Comparison of ENCODE assay signal across 10 mouse cellular contexts in the genomic region with DNA sequence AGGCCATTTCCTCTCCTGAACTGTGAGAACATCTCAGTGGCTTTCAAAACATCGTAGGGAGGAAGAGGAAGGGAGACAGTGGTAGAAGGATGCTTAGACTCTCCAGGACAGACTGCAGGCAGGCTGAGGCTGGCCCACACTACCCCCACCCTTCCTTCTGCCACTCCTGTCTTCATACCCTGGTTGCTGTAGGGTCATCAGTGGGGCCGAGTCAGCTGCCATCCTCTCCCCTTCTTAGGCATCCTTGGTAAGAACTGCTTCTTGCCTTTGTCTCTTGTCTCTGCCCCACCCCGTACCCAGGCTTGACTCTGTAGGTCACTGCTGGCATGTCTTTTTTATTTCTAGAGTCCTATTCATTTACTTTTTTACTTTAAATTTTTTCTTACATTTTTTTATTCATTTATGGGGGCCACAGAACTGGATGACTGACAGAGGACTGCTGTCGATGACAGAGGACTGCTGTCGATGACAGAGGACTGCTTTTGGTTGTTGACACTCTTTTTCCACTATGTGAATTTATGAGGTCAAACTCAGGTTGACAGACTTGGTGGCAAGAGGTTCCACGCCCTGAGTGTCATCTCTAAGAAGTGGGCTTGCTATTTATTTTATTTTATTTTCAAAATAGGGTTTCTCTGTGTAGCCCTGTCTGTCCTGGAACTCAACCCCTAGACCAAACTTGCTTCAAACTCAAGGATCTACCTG. TPM values are rescaled to one million over a fixed set of nuclear protein-coding genes. Genes with fewer than 3 reads are reported as not detected.
DNase-seq lines count a peak whose midpoint lies in the region; ATAC-seq and TF ChIP-seq lines count a peak whose summit lies in the region.
"Had no signal": no experiment of that assay in that cellular context is flagged by ENCODE, and none has a peak within 500 bp of the region (broad histone marks: within the 10 kb centered on the region; RNA-seq: fewer than 3 reads in every experiment).

No protein-coding gene starts in this region.

- WGBS in embryonic facial prominence, embryonic 12.5 days: 77% methylated on average over 6 of the region's 6 CpGs
- 81% methylated on average over 6 of the region's 6 CpGs for WGBS in neural tube, embryonic 12.5 days

- DNase-seq in left cerebral cortex, adult 2 months (ENCODE audit: extremely low spot score in 1 of 2, low spot score in 2 of 2): no peak
- no peak for DNase-seq in left cerebral cortex, adult 18-20 months (ENCODE audit: low spot score in 2 of 2)
- peak; percentile 72 for DNase-seq in induced T-regulatory cell, adult 2 months (ENCODE audit: low read depth)
- DNase-seq in gastrocnemius, postnatal 4 days (ENCODE audit: low spot score in 2 of 2): no peak
- DNase-seq in left cerebral cortex, postnatal 25 days (ENCODE audit: low spot score in 2 of 2): no peak
- no peak for DNase-seq in adrenal gland, adult 8-10 months
- DNase-seq: adrenal gland, postnatal 10 days had no signal

- no peaks in the 10 kb centered on the region for H3K36me3 ChIP-seq in embryonic facial prominence, embryonic 12.5 days
- H3K36me3 ChIP-seq in neural tube, embryonic 12.5 days: no peaks in the 10 kb centered on the region
- H3K36me3 ChIP-seq: limb, embryonic 12.5 days had no signal

- TF ChIP-seq CTCF in left cerebral cortex, adult 2 months (IDR thresholded peaks at IDR 0.05): no peak

- 0 out of 2 replicates have a peak overlapping the region, but pooled peaks have one; percentile 99 for H3K4me2 ChIP-seq in embryonic facial prominence, embryonic 12.5 days (replicated peaks)
- peak overlapping the region; percentile 98 for H3K4me2 ChIP-seq in neural tube, embryonic 12.5 days (replicated peaks)

- intact Hi-C loops in left cerebral cortex, adult 2 months (cut with DNase I): no loop called here
- intact Hi-C loops in left cerebral cortex, postnatal 25 days (cut with DNase I): no loop called here

- no peak for ATAC-seq in embryonic facial prominence, embryonic 12.5 days (ENCODE audit: insufficient number of reproducible peaks, insufficient read depth, low FRiP score, low TSS enrichment)
- no peak for ATAC-seq in neural tube, embryonic 12.5 days (ENCODE audit: low FRiP score, low read depth)

- peak overlapping the region; percentile 90 for H3K4me3 ChIP-seq in left cerebral cortex, adult 2 months
- H3K4me3 ChIP-seq in embryonic facial prominence, embryonic 12.5 days: 0 out of 2 replicates have a peak overlapping the region, but pooled peaks have one; percentile 5
- H3K4me3 ChIP-seq in neural tube, embryonic 12.5 days: peak overlapping the region; percentile 9; the same call in 1 of the 2 replicates

- H3K9me3 ChIP-seq in embryonic facial prominence, embryonic 12.5 days: no peaks in the 10 kb centered on the region
- no peaks in the 10 kb centered on the region for H3K9me3 ChIP-seq in neural tube, embryonic 12.5 days
- H3K9me3 ChIP-seq: limb, embryonic 12.5 days had no signal

- H3K4me1 ChIP-seq in embryonic facial prominence, embryonic 12.5 days: peaks cover 20% of the 10 kb centered on the region
- H3K4me1 ChIP-seq in neural tube, embryonic 12.5 days: peaks cover 42% of the 10 kb centered on the region

- no peaks in the 10 kb centered on the region for H3K27me3 ChIP-seq in embryonic facial prominence, embryonic 12.5 days
- H3K27me3 ChIP-seq in neural tube, embryonic 12.5 days (replicated peaks): no peaks in the 10 kb centered on the region
- H3K27me3 ChIP-seq: limb, embryonic 12.5 days had no signal

- peak overlapping the region; percentile 97 for H3K27ac ChIP-seq in left cerebral cortex, adult 2 months
- no peak overlapping the region for H3K27ac ChIP-seq in embryonic facial prominence, embryonic 12.5 days
- H3K27ac ChIP-seq in neural tube, embryonic 12.5 days: no peak overlapping the region
- H3K27ac ChIP-seq: limb, embryonic 12.5 days had no signal

- no peak overlapping the region for H3K9ac ChIP-seq in embryonic facial prominence, embryonic 12.5 days
- H3K9ac ChIP-seq in neural tube, embryonic 12.5 days: peak overlapping the region; percentile 47

RNA-seq across cellular contexts. Expression of gene Slc43a2, which starts 2.0 kb away (rescaled TPM):
- total RNA-seq in left cerebral cortex, adult 2 months (2021): 10 to 100 TPM; 56.7 to 57.0 TPM
- 10 to 100 TPM; 49.9 to 50.9 TPM for total RNA-seq in left cerebral cortex, adult 18-20 months (2021)
- polyA plus RNA-seq in embryonic facial prominence, embryonic 12.5 days (2016; fragmentation: Nextera tagmentation; extraction: Ambion mirVana): 6.3 and 7.4 TPM in 2 replicates
- polyA plus RNA-seq in neural tube, embryonic 12.5 days (2016; fragmentation: Nextera tagmentation; extraction: Ambion mirVana): 14.2 and 17.1 TPM in 2 replicates
- total RNA-seq in gastrocnemius, postnatal 4 days (2021): 10 to 100 TPM; 22.2 to 25.0 TPM
- 10 to 100 TPM; 50.3 to 59.4 TPM for total RNA-seq in left cerebral cortex, postnatal 25 days (2021)
- total RNA-seq in adrenal gland, adult 8-10 months (2022): 10 to 100 TPM; 22.5 to 29.8 (median 23.2) TPM

RNA-seq across cellular contexts. Expression of gene Scarf1, which starts 20.1 kb away (rescaled TPM):
- 1 to 10 TPM; 1.3 to 1.6 TPM for total RNA-seq in left cerebral cortex, adult 2 months (2021)
- total RNA-seq in left cerebral cortex, adult 18-20 months (2021): 1 to 10 TPM; 1.1 to 1.2 TPM
- 6.5 and 7.0 TPM in 2 replicates for polyA plus RNA-seq in embryonic facial prominence, embryonic 12.5 days (2016; fragmentation: Nextera tagmentation; extraction: Ambion mirVana)
- polyA plus RNA-seq in neural tube, embryonic 12.5 days (2016; fragmentation: Nextera tagmentation; extraction: Ambion mirVana): 4.9 and 5.8 TPM in 2 replicates
- 1 to 10 TPM; 7.5 to 9.0 TPM for total RNA-seq in gastrocnemius, postnatal 4 days (2021)
- 1 to 10 TPM; 1.7 to 2.1 TPM for total RNA-seq in left cerebral cortex, postnatal 25 days (2021)
- total RNA-seq in adrenal gland, adult 8-10 months (2022): 1 to 10 TPM; 6.0 to 9.4 (median 7.2) TPM

RNA-seq across cellular contexts. Expression of gene Rilp, which starts 23.6 kb away (rescaled TPM):
- 1 to 10 TPM in 1 of 2 experiments, under 1 TPM in 1; 0.91 to 1.4 TPM for total RNA-seq in left cerebral cortex, adult 2 months (2021)
- 1 to 10 TPM; 1.6 to 1.8 TPM for total RNA-seq in left cerebral cortex, adult 18-20 months (2021)
- polyA plus RNA-seq in embryonic facial prominence, embryonic 12.5 days (2016; fragmentation: Nextera tagmentation; extraction: Ambion mirVana): 0.31 and 0.75 TPM in 2 replicates
- polyA plus RNA-seq in neural tube, embryonic 12.5 days (2016; fragmentation: Nextera tagmentation; extraction: Ambion mirVana): 0.52 and 0.76 TPM in 2 replicates
- total RNA-seq in gastrocnemius, postnatal 4 days (2021): 10 to 100 TPM; 16.4 to 24.5 TPM
- total RNA-seq in left cerebral cortex, postnatal 25 days (2021): 1 to 10 TPM; 2.0 to 2.7 TPM
- 1 to 10 TPM; 3.6 to 8.9 (median 8.0) TPM for total RNA-seq in adrenal gland, adult 8-10 months (2022)

RNA-seq across cellular contexts. Expression of gene Prpf8, which starts 46.8 kb away (rescaled TPM):
- 100 to 1,000 TPM; 133 to 138 TPM for total RNA-seq in left cerebral cortex, adult 2 months (2021)
- total RNA-seq in left cerebral cortex, adult 18-20 months (2021): 100 to 1,000 TPM; 128 to 134 TPM
- 74.2 and 76.5 TPM in 2 replicates for polyA plus RNA-seq in embryonic facial prominence, embryonic 12.5 days (2016; fragmentation: Nextera tagmentation; extraction: Ambion mirVana)
- 68.3 and 69.2 TPM in 2 replicates for polyA plus RNA-seq in neural tube, embryonic 12.5 days (2016; fragmentation: Nextera tagmentation; extraction: Ambion mirVana)
- 10 to 100 TPM; 97.2 TPM for total RNA-seq in gastrocnemius, postnatal 4 days (2021)
- total RNA-seq in left cerebral cortex, postnatal 25 days (2021): 100 to 1,000 TPM; 120 to 127 TPM
- total RNA-seq in adrenal gland, adult 8-10 months (2022): 100 to 1,000 TPM; 155 to 170 (median 167) TPM

RNA-seq across cellular contexts. Expression of gene Pitpna, which starts 54.4 kb away (rescaled TPM):
- 100 to 1,000 TPM; 329 to 332 TPM for total RNA-seq in left cerebral cortex, adult 2 months (2021)
- 100 to 1,000 TPM; 330 to 343 TPM for total RNA-seq in left cerebral cortex, adult 18-20 months (2021)
- 96.0 TPM in 2 replicates for polyA plus RNA-seq in embryonic facial prominence, embryonic 12.5 days (2016; fragmentation: Nextera tagmentation; extraction: Ambion mirVana)
- polyA plus RNA-seq in neural tube, embryonic 12.5 days (2016; fragmentation: Nextera tagmentation; extraction: Ambion mirVana): 134 and 140 TPM in 2 replicates
- total RNA-seq in gastrocnemius, postnatal 4 days (2021): 100 to 1,000 TPM; 106 to 117 TPM
- 100 to 1,000 TPM; 330 to 346 TPM for total RNA-seq in left cerebral cortex, postnatal 25 days (2021)
- total RNA-seq in adrenal gland, adult 8-10 months (2022): 100 to 1,000 TPM; 172 to 186 (median 176) TPM

Comparison
In these comparisons a context has a peak if more than half of its experiments do, and no peak if none do; other contexts are left out.
1. H3K4me3 ChIP-seq: peak in every context shown above with its lines; median percentile 90 in left cerebral cortex, adult 2 months; 9 in neural tube, embryonic 12.5 days; 5 in embryonic facial prominence, embryonic 12.5 days.